Mouse (Mus musculus) midbrain, embryonic 13.5 days (tissue): Measurements from ENCODE around the gene Rgs13. TPM values are rescaled to one million over a fixed set of nuclear protein-coding genes. Genes with fewer than 3 reads are reported as not detected.

Source experiments
- ATAC-seq: fragments of 200-750 bp; cut with Nextera tagmentation; 2 replicates; pipeline ENCODE4 v1.8.0; 2017; ENCODE audit warnings: mild to moderate bottlenecking, moderate TSS enrichment, moderate library complexity
- H3K27ac ChIP-seq: fragments of 300-500 bp; sonication (generic); 2 replicates; pipeline ENCODE4 v1.5.1; 2015; ENCODE audit warnings: inconsistent platforms, mild to moderate bottlenecking, moderate library complexity
- H3K27me3 ChIP-seq: fragments of 300-500 bp; sonication (generic); 2 replicates; pipeline ENCODE4 v1.6.1; 2015; ENCODE audit warnings: mild to moderate bottlenecking, inconsistent platforms
- H3K36me3 ChIP-seq: fragments of 300-500 bp; sonication (generic); 2 replicates; pipeline ENCODE4 v1.6.1; 2015; ENCODE audit warnings: mild to moderate bottlenecking, inconsistent platforms
- H3K4me1 ChIP-seq: fragments of 300-500 bp; sonication (generic); replicated peaks from 2 replicates; pipeline ENCODE4 v1.6.1; 2015; ENCODE audit warnings: inconsistent platforms
- H3K4me2 ChIP-seq: fragments of 300-500 bp; sonication (generic); replicated peaks from 2 replicates; pipeline ENCODE4 v1.6.1; 2015; ENCODE audit warnings: moderate library complexity, mild to moderate bottlenecking, inconsistent platforms
- H3K4me3 ChIP-seq: fragments of 300-500 bp; sonication (generic); replicated peaks from 2 replicates; pipeline ENCODE4 v1.5.1; 2015; ENCODE audit warnings: mild to moderate bottlenecking, inconsistent platforms
- H3K9ac ChIP-seq: fragments of 300-500 bp; sonication (generic); replicated peaks from 2 replicates; pipeline ENCODE4 v1.6.1; 2015; ENCODE audit warnings: mild to moderate bottlenecking, inconsistent platforms
- H3K9me3 ChIP-seq: fragments of 300-500 bp; sonication (generic); 2 replicates; pipeline ENCODE4 v1.6.1; 2016; ENCODE audit warnings: mild to moderate bottlenecking, inconsistent platforms
- WGBS: fragments of 180-500 bp; shearing (Covaris S2); methylation state at CpG from one replicate; pipeline ENCODE4 v1.1.7; 2015; 5-methylcytosine and 5-hydroxymethylcytosine counted together
- polyA plus RNA-seq: library from polyadenylated mRNA; unstranded; fragments of >200 nt; fragmentation: Nextera tagmentation; extraction: Ambion mirVana; gene quantifications from 2 replicates; pipeline ENCODE4 v1.2.1, GENCODE M21; 2015

Rgs13 gene
- 2.4 and 3.5 TPM in 2 replicates for polyA plus RNA-seq

- H3K27ac ChIP-seq = no peak within 1 kb of the TSS
- H3K4me1 ChIP-seq = peaks cover 10% of the 10 kb centered on the region
- 0 out of 2 replicates have a peak, but pooled peaks have one; percentile 27 for ATAC-seq
- H3K4me2 ChIP-seq = peak within 1 kb of the TSS; percentile 27; the same call in 1 of the 2 replicates
- no peaks in the 10 kb centered on the region for H3K9me3 ChIP-seq
- no peak within 1 kb of the TSS for H3K9ac ChIP-seq
- no peaks in the 10 kb centered on the region for H3K27me3 ChIP-seq
- H3K36me3 ChIP-seq = no peaks in the 10 kb centered on the region
- WGBS = 30% methylated on average over 5 of the region's 5 CpGs
- no peak within 1 kb of the TSS for H3K4me3 ChIP-seq
Measured at GRCm38 (mm10) chr1:144177166-144177565, at the start of gene Rgs13. Rgs13 (minus strand) TSS chr1:144177372.

- no peaks in the 10 kb centered on the region for H3K27me3 ChIP-seq
- no peaks in the 10 kb centered on the region for H3K4me1 ChIP-seq
- H3K4me2 ChIP-seq = no peak overlapping the region
- H3K9me3 ChIP-seq = no peaks in the 10 kb centered on the region
- no peaks in the 10 kb centered on the region for H3K36me3 ChIP-seq
- H3K9ac ChIP-seq = no peak overlapping the region
- ATAC-seq = no peak
- H3K27ac ChIP-seq = no peak overlapping the region
- no peak overlapping the region for H3K4me3 ChIP-seq
Measured at GRCm38 (mm10) chr1:144215230-144215629, 38.1 kb upstream of the Rgs13 start.

- no peak for ATAC-seq
- H3K27ac ChIP-seq = no peak overlapping the region
- WGBS = 59% methylated on average over 3 of the region's 3 CpGs
- no peaks in the 10 kb centered on the region for H3K36me3 ChIP-seq
- no peaks in the 10 kb centered on the region for H3K9me3 ChIP-seq
- H3K27me3 ChIP-seq = no peaks in the 10 kb centered on the region
- no peak overlapping the region for H3K4me3 ChIP-seq
- H3K4me2 ChIP-seq = no peak overlapping the region
- H3K9ac ChIP-seq = no peak overlapping the region
- no peaks in the 10 kb centered on the region for H3K4me1 ChIP-seq
Measured at GRCm38 (mm10) chr1:144210912-144211311, 33.7 kb upstream of the Rgs13 start.

- 79% methylated on average over 7 of the region's 7 CpGs for WGBS
- no peak overlapping the region for H3K9ac ChIP-seq
- H3K27ac ChIP-seq = no peak overlapping the region
- no peaks in the 10 kb centered on the region for H3K27me3 ChIP-seq
- no peaks in the 10 kb centered on the region for H3K9me3 ChIP-seq
- no peak overlapping the region for H3K4me2 ChIP-seq
- no peaks in the 10 kb centered on the region for H3K4me1 ChIP-seq
- no peak for ATAC-seq
- no peaks in the 10 kb centered on the region for H3K36me3 ChIP-seq
- no peak overlapping the region for H3K4me3 ChIP-seq
Measured at GRCm38 (mm10) chr1:144206281-144207061, 29.3 kb upstream of the Rgs13 start.

GRCm38 (mm10) chr1:144204766-144205165 lies 27.6 kb upstream of the Rgs13 start:
- Histone ChIP-seq H3K9me3 (no peaks in the 10 kb centered on the region), H3K27ac (no peak overlapping the region), H3K4me1 (no peaks in the 10 kb centered on the region), H3K27me3 (no peaks in the 10 kb centered on the region), H3K4me2 (no peak overlapping the region), H3K9ac (no peak overlapping the region), H3K4me3 (no peak overlapping the region), H3K36me3 (no peaks in the 10 kb centered on the region)
- ATAC-seq = no peak
- WGBS = 93% methylated on average over 2 of the region's 2 CpGs

- Histone ChIP-seq H3K9me3 (no peaks in the 10 kb centered on the region), H3K27me3 (no peaks in the 10 kb centered on the region), H3K4me2 (no peak overlapping the region), H3K4me3 (no peak overlapping the region), H3K27ac (no peak overlapping the region), H3K36me3 (no peaks in the 10 kb centered on the region), H3K4me1 (no peaks in the 10 kb centered on the region), H3K9ac (no peak overlapping the region)
- WGBS = 95% methylated on average over 4 of the region's 4 CpGs
- no peak for ATAC-seq
Measured at GRCm38 (mm10) chr1:144202939-144203338, 25.8 kb upstream of the Rgs13 start.

- Histone ChIP-seq H3K4me2 (no peak overlapping the region), H3K36me3 (no peaks in the 10 kb centered on the region), H3K4me1 (no peaks in the 10 kb centered on the region), H3K27ac (no peak overlapping the region), H3K9ac (no peak overlapping the region), H3K4me3 (no peak overlapping the region), H3K9me3 (no peaks in the 10 kb centered on the region), H3K27me3 (no peaks in the 10 kb centered on the region)
- no peak for ATAC-seq
- 74% methylated on average over 2 of the region's 2 CpGs for WGBS
Measured at GRCm38 (mm10) chr1:144200496-144200895, 23.3 kb upstream of the Rgs13 start.

- H3K9me3 ChIP-seq = no peaks in the 10 kb centered on the region
Measured at GRCm38 (mm10) chr1:144199538-144199937, 22.4 kb upstream of the Rgs13 start.

GRCm38 (mm10) chr1:144197684-144198083 lies 20.5 kb upstream of the Rgs13 start:
- no peak overlapping the region for H3K4me3 ChIP-seq
- WGBS = 27% methylated on average over 3 of the region's 3 CpGs
- H3K27ac ChIP-seq = no peak overlapping the region
- no peaks in the 10 kb centered on the region for H3K27me3 ChIP-seq
- no peaks in the 10 kb centered on the region for H3K4me1 ChIP-seq
- no peaks in the 10 kb centered on the region for H3K9me3 ChIP-seq
- H3K36me3 ChIP-seq = no peaks in the 10 kb centered on the region
- no peak overlapping the region for H3K4me2 ChIP-seq
- no peak for ATAC-seq
- no peak overlapping the region for H3K9ac ChIP-seq

More at GRCm38 (mm10) chr1:144199538-144199937, 22.4 kb upstream of the Rgs13 start:
- Histone ChIP-seq H3K4me2 (no peak overlapping the region), H3K9ac (no peak overlapping the region), H3K4me3 (no peak overlapping the region), H3K27ac (no peak overlapping the region), H3K4me1 (no peaks in the 10 kb centered on the region), H3K27me3 (no peaks in the 10 kb centered on the region), H3K36me3 (no peaks in the 10 kb centered on the region)
- ATAC-seq = no peak
- WGBS = 63% methylated on average over 1 of the region's 1 CpGs

- Histone ChIP-seq H3K9ac (no peak overlapping the region), H3K4me3 (no peak overlapping the region), H3K36me3 (no peaks in the 10 kb centered on the region), H3K27me3 (no peaks in the 10 kb centered on the region), H3K4me2 (no peak overlapping the region), H3K4me1 (no peaks in the 10 kb centered on the region), H3K27ac (no peak overlapping the region), H3K9me3 (no peaks in the 10 kb centered on the region)
- 71% methylated on average over 7 of the region's 7 CpGs for WGBS
- no peak for ATAC-seq
Measured at GRCm38 (mm10) chr1:144186655-144187396, 9.7 kb upstream of the Rgs13 start.

GRCm38 (mm10) chr1:144184955-144185715 lies 8.0 kb upstream of the Rgs13 start:
- H3K9me3 ChIP-seq = no peaks in the 10 kb centered on the region
- WGBS = 74% methylated on average over 4 of the region's 4 CpGs

GRCm38 (mm10) chr1:144183622-144184021 lies 6.5 kb upstream of the Rgs13 start:
- no peak for ATAC-seq
- no peaks in the 10 kb centered on the region for H3K4me1 ChIP-seq
- no peak overlapping the region for H3K27ac ChIP-seq
- no peaks in the 10 kb centered on the region for H3K36me3 ChIP-seq
- no peak overlapping the region for H3K4me2 ChIP-seq
- no peaks in the 10 kb centered on the region for H3K9me3 ChIP-seq
- no peak overlapping the region for H3K9ac ChIP-seq
- H3K4me3 ChIP-seq = no peak overlapping the region
- H3K27me3 ChIP-seq = no peaks in the 10 kb centered on the region

More at GRCm38 (mm10) chr1:144184955-144185715, 8.0 kb upstream of the Rgs13 start:
- Histone ChIP-seq H3K27me3 (no peaks in the 10 kb centered on the region), H3K9ac (no peak overlapping the region), H3K36me3 (no peaks in the 10 kb centered on the region), H3K27ac (no peak overlapping the region), H3K4me3 (no peak overlapping the region), H3K4me1 (no peaks in the 10 kb centered on the region), H3K4me2 (no peak overlapping the region)
- ATAC-seq = no peak
